Mouse (Mus musculus) olfactory bulb, adult 2 months (tissue): ENCODE results near the gene Isg20l2.
A peak's percentile ranks its signal among the peaks of the same experiment; 100 is the strongest.

Experiments used
- CTCF ChIP-seq: fragments of 200-500 bp; IDR thresholded peaks from 2 replicates; pipeline ENCODE4 v1.5.1; 2012; ENCODE audit warnings: low read depth, mild to moderate bottlenecking, low read length, moderate library complexity; ENCODE audit not compliant: insufficient read depth
- POLR2A ChIP-seq: fragments of 200-500 bp; IDR thresholded peaks from 2 replicates; pipeline ENCODE4 v1.6.1; 2012; ENCODE audit warnings: mild to moderate bottlenecking, low read depth, low read length, moderate library complexity; ENCODE audit not compliant: insufficient read depth

DNA sequence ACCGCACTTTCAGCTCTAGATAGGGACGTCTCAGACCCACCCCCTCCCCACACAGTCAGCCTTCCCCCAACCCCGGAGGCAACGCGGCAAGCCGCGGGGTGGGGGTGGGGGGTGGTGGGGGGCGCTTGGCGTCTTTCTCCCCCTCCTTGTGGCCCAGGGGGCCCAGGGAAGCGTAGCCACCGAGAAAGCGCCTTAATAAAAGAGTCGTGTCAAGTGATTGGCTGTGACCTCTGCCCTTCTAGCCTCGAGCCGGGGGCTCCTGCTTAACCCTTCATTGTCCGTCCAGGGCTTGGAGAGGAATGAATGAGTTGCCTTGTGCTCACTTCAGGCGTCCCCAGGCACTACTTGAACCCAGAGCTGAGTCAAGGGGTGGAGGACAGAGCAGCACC lies 17.7 kb downstream of the Isg20l2 start:
- TF ChIP-seq POLR2A, result no peak
- TF ChIP-seq CTCF, result 0 out of 2 replicates have a peak, but pooled peaks have one; percentile 3
